ENCODE assay signal across 17 mouse cellular contexts in genomic region chr11:60073121-60073520, GRCm38 (mm10). TPM values are rescaled to one million over a fixed set of nuclear protein-coding genes. Genes with fewer than 3 reads are reported as not detected.
"Had no signal": no experiment of that assay in that cellular context is flagged by ENCODE, and none has a peak within 500 bp of the region (broad histone marks: within the 10 kb centered on the region; RNA-seq: fewer than 3 reads in every experiment).

No protein-coding gene starts in this region.

- DNase-seq: lung, adult 18-20 months; lung, embryonic 14.5 days; lung, postnatal 10 days; lung, postnatal 4 days; right cerebral cortex, postnatal 25 days; right cerebral cortex, postnatal 4 days; spleen, adult 18-20 months; thymus, adult 18-20 months; thymus, postnatal 14 days; thymus, postnatal 36 days had no signal

- ATAC-seq: midbrain, embryonic 13.5 days; midbrain, embryonic 15.5 days had no signal

- H3K4me3 ChIP-seq: megakaryocyte, embryonic 14.5 days; midbrain, embryonic 13.5 days; midbrain, embryonic 15.5 days; neural tube, embryonic 12.5 days had no signal

- H3K4me2 ChIP-seq: lung, embryonic 14.5 days; midbrain, embryonic 11.5 days; midbrain, embryonic 13.5 days; midbrain, embryonic 15.5 days; neural tube, embryonic 12.5 days had no signal

- H3K36me3 ChIP-seq: midbrain, embryonic 13.5 days; midbrain, embryonic 15.5 days; neural tube, embryonic 12.5 days had no signal

- H3K4me1 ChIP-seq: midbrain, embryonic 13.5 days; neural tube, embryonic 12.5 days had no signal

- H3K27ac ChIP-seq: midbrain, embryonic 13.5 days; midbrain, embryonic 15.5 days; neural tube, embryonic 12.5 days had no signal

- H3K9me3 ChIP-seq: megakaryocyte, embryonic 14.5 days; midbrain, embryonic 13.5 days; midbrain, embryonic 15.5 days; neural tube, embryonic 12.5 days had no signal

- H3K9ac ChIP-seq: lung, embryonic 14.5 days; midbrain, embryonic 13.5 days; midbrain, embryonic 15.5 days; neural tube, embryonic 12.5 days had no signal

- H3K27me3 ChIP-seq: midbrain, embryonic 13.5 days; midbrain, embryonic 15.5 days; neural tube, embryonic 12.5 days had no signal

RNA-seq across cellular contexts. Expression of gene Pemt, which starts 26.8 kb away (rescaled TPM):
- total RNA-seq: monocyte, adult 5-6 weeks; neutrophil, adult 5-6 weeks had no signal
